Mouse (Mus musculus) c-Kit-positive CD71-positive TER-119-negative erythroid progenitor cells, embryonic 14.5 days (primary cell): Measurements from ENCODE around the gene Gm45618.
A peak's percentile ranks its signal among the peaks of the same experiment; 100 is the strongest.
"Not testable (repeated sequence)": the region's sequence is repeated elsewhere in the genome, so short reads cannot be mapped to it uniquely, and the experiment has no call there.

Experiments
- DNase-seq: peaks from one replicate; pipeline ENCODE4 v3.0.0-alpha.2; 2013; ENCODE audit warnings: low read depth

The Gm45618 gene

DNA sequence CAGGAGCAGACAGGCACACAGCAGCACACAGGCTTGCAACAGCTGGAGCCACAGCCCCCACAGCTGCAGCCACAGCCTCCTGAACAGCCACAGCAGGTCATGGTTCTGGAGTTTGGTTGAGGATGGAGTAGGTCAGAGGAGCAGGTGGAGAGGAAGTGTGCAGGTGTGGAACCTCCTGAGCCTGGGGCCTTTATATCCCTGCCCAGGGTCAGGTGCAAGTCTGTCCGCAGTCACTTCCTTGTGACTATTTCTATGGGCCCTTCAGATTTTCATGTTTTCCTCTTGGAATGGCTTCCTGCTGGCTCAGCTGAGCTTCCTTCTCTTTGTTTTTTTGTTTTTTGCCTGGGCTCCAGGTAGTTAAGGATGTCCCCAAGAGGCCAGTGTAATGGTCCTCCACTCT lies at the start of gene Gm45618:
Gm45618 (minus strand) TSS at position 101 of the 400 bp plus-strand sequence.
- DNase-seq = not testable (repeated sequence)

GRCm38 (mm10) chr7:142169836-142170235 lies 49.3 kb upstream of the Gm45618 start:
- peak; percentile 9 for DNase-seq

GRCm38 (mm10) chr7:142165639-142166038 lies 45.1 kb upstream of the Gm45618 start, which contains the start of gene Gm4553:
TSS of gene Gm4553 (minus strand) at chr7:142165739.
- DNase-seq = not testable (repeated sequence)

DNA sequence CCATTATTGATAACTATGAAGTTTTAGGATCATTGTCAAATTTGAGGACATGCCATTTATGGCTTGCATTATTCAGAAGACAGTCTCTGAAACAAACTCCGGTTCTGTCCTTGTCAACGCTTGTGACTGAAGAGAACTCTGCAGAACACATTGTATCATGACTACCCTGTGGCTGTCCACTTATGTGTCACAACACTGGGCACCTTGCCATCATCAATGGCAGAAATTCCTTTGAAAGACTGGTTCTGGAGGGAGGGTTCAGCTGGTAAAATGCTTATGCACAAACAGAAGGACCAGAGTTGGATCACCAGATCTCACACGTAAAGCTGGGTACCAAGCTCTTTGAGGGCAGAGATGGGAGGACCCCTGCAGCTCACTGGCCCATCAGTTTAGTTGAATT lies 38.8 kb upstream of the Gm45618 start:
- DNase-seq = no peak

DNA sequence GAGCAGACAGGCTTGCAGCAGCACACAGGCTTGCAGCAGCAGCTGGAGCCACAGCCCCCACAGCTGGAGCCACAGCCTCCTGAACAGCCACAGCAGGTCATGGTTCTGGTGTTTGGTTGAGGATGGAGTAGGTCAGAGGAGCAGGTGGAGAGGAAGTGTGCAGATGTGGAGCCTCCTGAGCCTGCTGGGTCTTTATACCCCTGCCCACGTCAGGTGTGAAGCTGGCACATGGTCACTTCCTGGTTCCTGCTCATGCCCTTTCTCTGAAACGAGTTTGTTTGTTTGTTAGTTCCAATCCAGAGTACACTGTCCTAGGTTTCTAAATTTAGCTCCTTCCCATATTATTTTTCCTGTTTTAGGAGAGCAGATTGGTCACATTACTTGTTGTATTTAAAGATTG lies 36.5 kb upstream of the Gm45618 start, which contains the start of gene Gm29735:
Gm29735 (minus strand) TSS at position 101 of the 400 bp plus-strand sequence.
- DNase-seq = not testable (repeated sequence)

- DNase-seq = no peak
Measured at GRCm38 (mm10) chr7:142155308-142155707, 34.8 kb upstream of the Gm45618 start.

DNA sequence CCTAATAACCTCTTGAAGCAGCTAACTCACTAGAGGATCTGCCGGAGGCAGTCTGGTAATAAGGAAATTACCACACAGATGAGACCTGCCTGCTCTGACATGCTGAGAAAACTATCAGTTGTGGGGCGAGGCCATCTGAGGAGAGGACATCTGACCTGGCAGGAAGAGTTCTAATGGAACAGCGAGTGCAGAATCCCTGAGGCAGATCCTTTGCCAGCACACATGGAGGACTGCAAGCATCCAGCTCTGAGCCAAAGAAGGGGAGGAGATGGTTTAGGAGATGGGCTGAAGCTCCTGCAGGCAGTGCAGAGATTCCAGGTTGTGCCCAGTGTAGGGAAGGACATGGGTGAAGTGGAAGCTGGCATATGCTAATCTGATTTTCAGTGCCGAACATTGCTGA lies 31.7 kb upstream of the Gm45618 start:
- DNase-seq = no peak

DNA sequence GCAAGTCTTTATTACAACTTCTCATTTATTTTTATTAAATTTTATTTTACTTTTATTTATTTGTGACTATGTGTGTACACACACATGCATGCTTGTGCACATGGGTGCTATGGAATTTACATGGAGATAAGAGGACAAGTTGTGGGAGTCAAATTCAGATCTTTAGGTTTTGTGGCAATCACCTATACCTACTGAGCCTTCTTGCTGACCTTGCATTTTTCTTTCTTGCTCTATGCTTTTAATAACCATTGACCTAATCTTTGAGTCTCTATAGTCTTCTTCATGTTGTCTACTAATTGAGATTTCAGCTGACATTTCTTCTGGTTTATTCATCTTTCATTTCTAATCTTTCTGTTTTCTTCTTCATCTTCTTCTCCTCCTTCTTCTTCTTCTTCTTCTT lies 28.1 kb upstream of the Gm45618 start:
- DNase-seq = no peak

DNA sequence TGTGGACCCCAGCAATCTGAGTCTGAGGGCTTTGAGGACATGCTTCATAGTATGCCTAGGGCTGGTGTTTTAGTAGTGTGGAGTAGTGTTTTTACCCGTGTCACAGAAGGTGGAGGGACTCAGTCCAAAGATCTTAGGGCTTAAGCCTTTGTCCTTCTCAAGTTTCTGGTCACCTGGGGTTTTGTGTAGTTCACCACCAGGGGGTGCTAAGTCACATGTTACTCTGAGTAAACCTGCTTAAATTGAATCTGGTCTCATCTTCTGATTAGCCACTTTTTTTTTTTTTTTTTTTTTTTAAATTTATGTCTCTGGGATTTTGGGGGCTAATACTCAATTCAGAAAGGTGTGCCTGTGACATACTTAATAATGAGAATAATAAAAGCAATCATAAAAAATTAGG lies 25.5 kb upstream of the Gm45618 start:
- peak; percentile 40 for DNase-seq

- no peak for DNase-seq
Measured at GRCm38 (mm10) chr7:142145413-142145940, 24.9 kb upstream of the Gm45618 start.

DNA sequence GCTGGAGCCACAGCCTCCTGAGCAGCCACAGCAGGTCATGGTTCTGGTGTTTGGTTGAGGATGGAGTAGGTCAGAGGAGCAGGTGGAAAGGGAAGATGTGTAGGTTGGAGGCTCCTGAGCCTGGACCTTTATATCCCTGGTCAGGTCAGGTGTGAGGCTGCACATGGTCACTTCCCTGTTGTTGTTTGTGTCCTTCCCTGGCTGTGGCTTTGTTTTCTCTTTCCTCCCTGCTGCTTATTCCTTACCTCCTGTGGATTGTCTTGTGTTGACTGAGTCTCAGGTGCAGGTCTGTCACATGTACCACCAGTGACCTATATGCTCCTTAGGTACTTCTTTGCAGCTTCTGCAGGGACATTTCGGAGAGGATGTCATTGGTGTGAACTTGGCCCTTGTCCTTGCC lies 24.0 kb upstream of the Gm45618 start, which contains the start of gene Gm45337:
Gm45337 (minus strand) TSS at position 101 of the 400 bp plus-strand sequence.
- DNase-seq = no peak

DNA sequence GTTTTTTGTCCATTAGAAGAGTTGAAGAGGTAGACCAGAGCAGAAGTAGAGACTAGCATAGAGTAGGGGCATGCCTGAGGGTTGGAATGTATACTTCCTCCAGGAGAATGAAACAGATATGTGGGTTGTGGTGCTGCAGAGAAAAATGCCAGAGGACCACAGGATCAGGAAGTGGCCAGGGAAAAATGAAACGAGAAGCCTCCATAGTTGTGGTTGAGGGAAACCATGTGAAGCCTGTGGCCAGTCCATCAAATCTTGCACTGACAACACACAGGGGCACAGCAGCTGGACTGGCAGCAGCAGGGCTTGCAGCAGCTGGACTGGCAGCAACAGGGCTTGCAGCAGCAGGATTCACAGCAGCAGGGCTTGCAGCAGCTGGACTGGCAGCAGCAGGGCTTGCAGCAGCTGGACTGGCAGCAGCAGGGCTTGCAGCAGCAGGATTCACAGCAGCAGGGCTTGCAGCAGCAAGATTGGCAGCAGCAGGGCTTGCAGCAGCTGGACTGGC lies 23.0 kb upstream of the Gm45618 start:
- not testable (repeated sequence) for DNase-seq

DNA sequence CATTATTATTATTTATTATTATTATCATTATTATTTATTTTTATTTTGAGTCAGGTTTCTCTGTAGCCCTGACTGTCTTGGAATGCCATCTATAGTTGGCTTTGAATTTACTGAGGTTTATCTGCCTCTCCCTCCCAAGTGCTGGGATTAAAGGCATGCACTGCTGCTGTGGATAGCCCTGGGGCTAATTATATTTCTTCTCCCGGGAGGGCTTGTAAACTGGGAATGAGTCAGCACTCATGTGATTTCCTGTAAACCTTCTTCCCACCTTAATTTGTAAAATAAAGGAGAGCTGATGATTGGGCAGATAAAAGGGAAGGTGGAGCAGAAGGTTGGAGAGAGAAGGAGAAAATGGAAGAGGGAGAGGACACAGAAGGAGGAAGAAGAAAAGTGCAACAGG lies 20.2 kb upstream of the Gm45618 start:
- DNase-seq = no peak

- not testable (repeated sequence) for DNase-seq
Measured at GRCm38 (mm10) chr7:142135934-142136333, 15.4 kb upstream of the Gm45618 start, which contains the start of gene Gm39115. TSS of gene Gm39115 (minus strand) at chr7:142136034.

- no peak for DNase-seq
Measured at GRCm38 (mm10) chr7:142134206-142134995, 13.9 kb upstream of the Gm45618 start.

DNA sequence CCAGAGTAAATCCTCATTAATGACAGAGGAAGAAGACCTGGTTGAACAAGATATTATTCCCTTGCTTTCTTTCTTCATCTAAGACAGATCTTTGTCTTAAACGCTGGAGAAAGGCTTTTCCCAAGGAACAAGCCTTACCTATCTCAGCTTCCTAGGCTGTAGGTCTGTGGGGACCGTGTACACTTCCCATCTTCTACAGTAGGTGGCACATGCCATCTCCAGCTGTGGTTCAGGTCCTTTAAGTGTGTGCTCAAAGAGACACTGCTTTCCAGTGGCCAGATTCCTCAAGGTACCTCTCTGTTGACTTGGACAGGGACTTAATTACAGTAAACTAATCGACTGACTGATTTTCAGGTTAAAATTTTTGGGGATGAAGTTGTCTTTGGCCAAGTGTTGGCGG lies 8.3 kb upstream of the Gm45618 start:
- DNase-seq = no peak

GRCm38 (mm10) chr7:142119632-142120031 lies 897 bp downstream of the Gm45618 start:
- peak; percentile 24 for DNase-seq

DNA sequence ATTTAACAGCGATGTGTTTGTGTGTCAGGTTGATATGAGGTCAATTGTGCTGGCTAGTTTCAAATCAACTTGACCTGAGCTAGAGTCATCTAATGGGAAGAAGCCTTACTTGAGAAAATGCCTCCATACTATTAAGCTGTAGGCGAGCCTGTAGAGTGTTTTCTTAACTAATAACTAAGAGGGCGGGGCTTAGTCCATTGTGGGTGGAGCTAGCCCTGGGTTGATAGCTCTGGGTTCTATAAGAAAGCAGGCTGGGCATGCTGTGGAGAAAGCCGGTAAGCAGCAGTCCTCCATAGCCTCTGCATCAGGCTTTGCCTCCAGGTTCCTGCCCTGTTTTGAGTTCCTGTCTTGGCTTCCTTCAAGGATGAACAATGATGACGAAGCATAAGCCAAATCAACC lies 15.8 kb downstream of the Gm45618 start:
- no peak for DNase-seq

DNA sequence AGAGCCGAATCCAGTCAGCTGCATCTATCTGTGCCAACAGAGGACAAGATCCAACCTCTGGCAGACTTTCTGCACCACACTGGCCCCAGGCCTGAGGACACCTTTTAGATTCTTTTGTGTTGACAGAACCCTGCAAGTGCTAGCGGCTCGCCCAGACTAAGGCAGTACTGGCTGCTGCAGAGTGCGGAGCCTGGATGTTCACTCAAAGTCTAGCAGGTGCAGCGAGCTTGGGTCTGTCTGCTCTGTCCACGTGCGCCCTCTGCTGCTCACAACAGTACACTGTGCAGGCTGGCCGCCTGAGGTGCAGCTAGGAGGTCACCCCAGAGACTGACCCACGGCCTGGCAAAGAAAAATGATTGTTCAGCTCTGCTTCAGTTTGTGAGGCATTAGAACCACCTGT lies 22.8 kb downstream of the Gm45618 start:
- peak; percentile 70 for DNase-seq

DNA sequence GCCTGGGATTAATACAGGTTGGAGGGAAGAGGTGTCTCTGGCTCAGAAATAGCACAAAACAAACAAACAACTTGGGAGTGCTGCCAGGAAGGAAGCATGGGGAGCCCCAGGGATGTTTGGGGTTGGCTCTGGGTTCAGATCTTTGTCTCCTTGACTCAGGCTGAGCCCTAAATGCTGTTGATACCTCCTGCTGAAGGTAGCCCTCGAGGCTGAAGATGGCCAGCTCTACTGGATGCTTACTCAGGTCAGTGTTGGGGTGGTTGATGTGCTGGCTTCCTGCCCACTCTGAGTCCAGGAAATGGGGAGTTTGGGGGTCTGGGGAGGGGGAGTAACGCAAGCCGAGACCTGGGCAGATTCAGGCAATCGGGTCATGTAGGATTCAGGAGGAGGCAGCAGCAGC lies 23.8 kb downstream of the Gm45618 start:
- DNase-seq = no peak

GRCm38 (mm10) chr7:142095183-142095931 lies 25.2 kb downstream of the Gm45618 start, which contains the start of gene Dusp8:
TSS of gene Dusp8 (minus strand) at chr7:142095843.
- peak; percentile 83 for DNase-seq
